Mouse (Mus musculus) kidney, adult 2 months (tissue): ENCODE data around the gene Gm20696.

Experiments
- CTCF ChIP-seq: fragments of 200-500 bp; conservative IDR thresholded peaks from 2 replicates; pipeline ENCODE4 v1.5.1; 2011; ENCODE audit warnings: low read depth, mild to moderate bottlenecking, control low read depth, low read length, moderate library complexity, mixed read lengths; ENCODE audit not compliant: insufficient read depth, insufficient read length
- POLR2A ChIP-seq: fragments of 200-500 bp; IDR thresholded peaks from one replicate; pipeline ENCODE4 v1.6.1; 2011; ENCODE audit warnings: low read depth, low read length, control low read depth

- TF ChIP-seq CTCF, result no peak
- no peak for TF ChIP-seq POLR2A
These were observed 47.1 kb downstream of the Gm20696 start for GRCm38 (mm10) chr6:99619466-99619865.
